Mouse (Mus musculus) urinary bladder, adult 2 months (tissue): ENCODE data around the gene Rft1. TPM values are rescaled to one million over a fixed set of nuclear protein-coding genes. Genes with fewer than 3 reads are reported as not detected.

Source experiments
- DNase-seq: peaks from one replicate; pipeline ENCODE4 v3.0.0; 2022; ENCODE audit warnings: low spot score
- polyA plus RNA-seq: library from polyadenylated mRNA; depleted of rRNA; stranded (reverse); fragments of >200 nt; gene quantifications from 2 replicates; pipeline ENCODE4 v1.2.3, GENCODE M21; 2012; rRNA removed

Gene Rft1
- 17.2 and 17.6 TPM in 2 replicates for polyA plus RNA-seq

DNA sequence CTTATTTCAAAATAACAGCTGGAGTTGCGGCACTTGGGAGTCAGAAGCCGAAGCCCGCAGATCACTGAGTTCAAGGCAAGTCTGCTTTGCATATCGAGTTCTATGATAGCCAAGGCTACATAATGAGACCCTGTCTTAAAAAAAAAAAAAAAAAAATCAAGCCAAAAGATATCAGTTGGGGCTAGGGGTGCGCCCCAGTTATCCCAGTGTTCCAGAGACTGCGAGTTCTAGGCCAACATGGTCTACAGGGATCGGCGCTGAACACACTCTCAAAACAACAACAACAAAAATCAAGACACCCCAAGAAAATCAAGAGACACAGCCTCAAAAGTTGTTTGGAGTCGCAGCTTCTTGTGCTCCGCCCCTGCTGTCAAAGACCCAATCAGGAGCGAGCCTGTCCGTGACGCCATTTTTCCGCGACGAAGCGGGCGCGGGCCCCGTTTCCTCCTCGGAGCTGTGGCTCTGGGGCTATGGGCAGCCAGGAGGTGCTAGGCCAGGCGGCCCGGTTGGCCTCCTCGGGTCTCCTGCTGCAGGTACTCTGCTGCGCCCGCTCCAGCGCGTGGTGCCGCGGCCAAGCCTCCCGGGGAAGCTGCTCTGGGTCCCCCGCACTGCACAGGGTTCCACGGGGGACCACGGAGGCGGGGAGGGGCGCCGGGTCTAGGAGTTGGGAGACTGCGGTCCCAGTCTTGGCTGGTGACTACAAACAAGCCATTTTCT is at the start of gene Rft1:
Gene Rft1 (plus strand): TSS at position 418 of the 717 bp plus-strand sequence.
- peak; percentile 100 for DNase-seq

- DNase-seq: no peak
Observed at GRCm38 (mm10) chr14:30606817-30607216, 47.3 kb upstream of the Rft1 start.

GRCm38 (mm10) chr14:30607696-30608095 is 46.5 kb upstream of the Rft1 start:
- DNase-seq: no peak

DNA sequence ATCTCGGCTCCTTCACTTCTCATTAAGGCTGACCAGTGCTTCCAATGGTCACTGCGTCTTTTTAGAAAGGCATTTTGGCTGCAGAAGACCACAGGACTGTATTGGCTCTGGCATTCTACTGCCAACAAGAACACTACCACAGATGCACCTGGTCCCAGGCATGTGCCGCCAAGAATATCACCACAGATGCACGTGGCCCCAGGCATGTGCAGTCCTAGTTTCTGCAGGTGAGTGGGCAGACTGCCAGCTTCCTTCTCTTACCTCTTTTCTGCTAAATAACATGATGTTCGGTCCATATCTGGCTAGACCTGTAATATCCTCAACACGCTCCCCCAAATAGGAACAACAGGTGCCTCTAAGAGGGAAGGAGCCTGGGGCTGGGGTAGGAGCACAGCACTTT is 46.0 kb upstream of the Rft1 start:
- no peak for DNase-seq

DNA sequence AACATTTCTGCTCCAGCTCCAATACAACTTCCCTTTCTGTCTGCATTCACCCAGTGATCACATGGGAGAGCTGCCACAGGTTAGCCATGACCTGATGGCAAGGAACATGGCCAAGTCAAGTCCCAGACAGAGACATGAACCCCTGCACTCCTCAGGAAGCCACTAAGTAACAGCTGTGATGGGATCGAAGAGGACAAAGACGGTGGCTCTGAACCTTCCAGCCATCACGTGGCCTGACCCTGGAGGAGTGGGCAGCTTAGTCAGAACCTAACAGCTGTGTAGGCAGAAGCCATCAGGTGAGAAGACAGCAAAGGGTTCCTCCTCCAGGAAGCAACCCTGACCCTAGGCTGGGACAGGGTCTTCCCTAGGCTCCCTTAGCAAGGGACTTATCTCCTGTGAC is 44.7 kb upstream of the Rft1 start:
- DNase-seq: no peak

DNA sequence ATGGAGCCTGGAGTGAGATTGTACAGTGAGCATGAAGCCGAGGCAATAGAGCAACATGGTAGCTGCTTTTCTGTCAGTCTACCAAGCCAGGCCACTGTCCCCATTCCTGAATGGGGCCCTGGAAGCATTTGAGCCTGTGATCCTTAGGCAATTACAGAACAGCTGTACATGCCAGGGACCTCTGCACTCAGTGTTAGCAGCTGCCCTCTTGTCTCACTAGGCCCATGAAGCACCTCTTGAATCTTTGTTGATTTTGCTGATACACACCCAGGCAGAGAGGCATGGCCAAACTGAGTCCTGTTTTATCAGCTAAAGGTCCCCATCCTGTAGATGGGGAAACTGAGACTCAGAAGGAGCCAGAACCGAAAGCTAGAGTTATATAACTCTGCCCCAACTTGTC is 43.9 kb upstream of the Rft1 start:
- DNase-seq: no peak

DNA sequence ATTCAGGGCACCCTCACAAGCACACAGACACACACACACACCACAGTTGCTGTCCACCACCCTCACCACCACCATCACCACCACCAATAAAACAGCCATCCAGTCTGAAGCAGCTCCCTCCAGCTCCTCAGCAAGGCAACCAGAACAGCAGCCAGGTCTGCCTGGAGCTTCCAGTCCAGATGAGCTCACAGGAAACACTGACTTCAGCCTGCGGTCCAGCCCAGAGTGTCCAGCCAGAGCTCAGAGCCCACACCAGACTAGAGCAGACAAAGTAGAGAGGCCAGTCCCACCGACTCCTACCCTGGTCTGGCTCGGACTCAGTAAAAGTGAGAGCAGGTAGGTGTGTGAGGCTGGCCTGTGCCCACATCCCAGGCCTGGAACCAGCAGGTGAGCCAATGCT is 43.2 kb upstream of the Rft1 start:
- no peak for DNase-seq

DNA sequence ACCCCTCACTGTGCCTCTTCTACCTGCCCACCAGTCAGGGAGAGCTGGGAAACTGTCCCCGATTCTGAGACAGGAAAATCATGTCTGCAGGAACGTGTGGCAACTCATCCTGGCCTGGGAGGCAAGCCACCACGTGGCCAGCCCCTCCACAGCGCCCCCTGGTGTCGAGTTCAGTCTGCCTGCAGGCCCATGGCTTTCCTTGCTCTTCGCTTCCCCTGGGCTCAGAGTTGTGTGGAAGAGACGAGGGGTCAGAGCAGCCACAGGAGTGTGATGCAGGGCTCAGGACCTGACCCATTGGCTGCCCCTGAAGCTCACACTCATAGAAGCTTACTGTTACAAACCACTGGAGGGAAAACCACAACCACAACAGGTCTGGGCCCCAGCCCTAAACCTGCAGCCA is 41.6 kb upstream of the Rft1 start:
- DNase-seq: peak; percentile 84

DNA sequence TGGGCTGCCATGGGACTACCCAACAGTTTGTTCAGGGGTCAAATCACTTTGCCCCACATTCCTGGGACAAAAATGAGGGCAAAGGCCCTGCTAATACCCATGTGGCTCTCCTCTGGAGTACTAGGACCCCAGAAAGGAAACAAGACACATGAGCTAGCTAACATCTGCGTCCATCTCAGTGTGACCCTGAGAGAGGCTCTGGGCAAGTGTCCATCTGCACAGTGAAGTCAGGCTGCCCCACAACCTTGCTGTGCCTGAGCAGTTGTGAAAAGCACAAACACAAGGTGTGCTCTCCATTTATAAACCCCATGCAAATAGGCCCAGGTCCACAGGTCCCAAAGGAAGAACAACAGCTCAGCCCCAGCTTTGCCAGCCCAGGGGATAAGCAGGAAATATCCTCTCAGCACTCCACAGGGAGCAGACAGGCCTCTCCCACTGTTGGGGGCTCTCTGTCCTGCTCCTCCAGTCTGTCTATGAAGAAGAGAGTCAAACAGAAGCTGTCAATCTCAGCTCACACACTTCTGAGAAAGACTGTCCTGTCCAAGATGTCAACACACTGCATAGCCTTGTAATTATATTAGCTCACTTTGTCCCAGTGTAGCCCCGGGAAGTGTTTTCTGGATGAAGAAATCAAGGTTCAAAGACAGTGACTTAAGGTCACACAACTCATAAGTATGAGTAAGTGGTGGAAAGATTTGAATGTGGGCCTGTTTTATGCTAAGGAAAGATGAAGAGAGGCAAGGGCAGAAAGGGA is 41.0 kb upstream of the Rft1 start:
- no peak for DNase-seq

DNA sequence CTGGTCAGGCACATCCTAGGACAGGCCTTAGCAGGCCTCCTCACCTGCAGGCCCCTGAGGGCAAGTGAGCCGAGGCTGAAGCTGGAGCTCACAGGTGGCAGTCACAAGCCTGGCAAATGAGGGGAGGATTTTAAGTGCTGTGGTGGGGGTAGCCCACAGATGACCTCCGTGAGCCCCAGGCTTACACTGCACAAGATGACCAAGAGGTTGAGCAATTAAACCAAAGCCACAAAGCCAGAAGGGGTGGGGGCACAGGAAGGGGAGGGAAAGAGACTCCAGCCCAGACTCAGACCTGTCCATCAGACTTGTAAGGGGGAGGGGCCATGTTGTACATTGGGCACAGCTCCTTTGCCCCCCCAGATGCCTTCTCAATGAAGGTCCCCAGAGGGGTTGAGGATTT is 37.4 kb upstream of the Rft1 start:
- DNase-seq: no peak

DNA sequence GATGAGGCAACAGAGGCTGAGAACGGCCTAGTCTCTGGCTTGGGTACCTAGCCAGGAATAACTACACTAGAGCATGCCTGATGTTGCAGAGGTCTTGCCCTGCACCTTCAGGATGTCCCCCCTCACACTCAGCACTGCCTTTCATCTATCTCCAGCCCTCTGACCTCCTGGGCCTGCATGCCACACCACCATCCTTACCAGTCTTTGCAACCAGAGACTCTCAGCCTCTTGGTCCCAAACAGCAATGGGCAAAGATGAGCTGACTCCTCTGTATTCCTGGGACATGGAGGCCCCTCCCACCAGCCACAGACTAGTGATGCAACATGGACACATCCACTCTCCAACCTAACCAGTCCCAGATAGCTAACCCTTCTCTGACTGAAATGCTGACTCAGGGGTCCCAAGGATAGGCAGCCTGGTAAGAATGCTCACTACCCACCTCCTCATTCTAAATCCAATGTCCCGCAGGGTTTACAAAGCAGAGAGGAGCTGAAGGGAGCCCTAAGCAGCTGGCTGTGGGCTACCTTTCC is 35.3 kb upstream of the Rft1 start:
- DNase-seq: no peak

DNA sequence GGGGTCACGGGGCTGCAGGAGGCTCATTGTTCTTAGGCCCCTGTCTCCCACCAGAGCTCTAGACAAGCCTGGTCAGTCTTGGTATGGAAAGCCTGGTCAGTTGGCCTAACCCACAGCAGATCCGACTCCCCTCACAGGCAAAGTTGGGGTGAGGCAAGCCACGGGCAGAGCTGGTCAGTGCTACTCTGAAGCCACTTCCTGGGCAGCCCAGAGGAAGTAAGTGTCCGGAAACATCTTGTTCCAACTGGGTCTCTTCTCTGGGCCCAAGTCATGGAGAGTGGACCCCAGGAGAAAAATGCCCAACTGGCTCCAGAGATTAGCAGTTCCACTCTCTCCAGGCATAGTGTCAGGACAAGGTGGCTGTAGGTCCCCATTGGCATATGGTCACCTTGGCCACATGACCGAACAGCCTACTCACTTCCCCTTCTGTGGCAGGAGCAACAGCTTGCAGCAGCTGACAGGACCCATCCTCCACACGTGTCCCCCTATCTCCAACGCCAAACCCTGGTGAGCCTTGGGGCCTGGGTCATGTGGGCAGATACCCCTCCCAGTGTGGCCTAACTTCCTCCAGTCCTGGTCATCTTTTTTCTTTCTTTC is 34.1 kb upstream of the Rft1 start:
- no peak for DNase-seq

GRCm38 (mm10) chr14:30622130-30622529 is 32.0 kb upstream of the Rft1 start:
- no peak for DNase-seq

GRCm38 (mm10) chr14:30622556-30622955 is 31.6 kb upstream of the Rft1 start:
- no peak for DNase-seq

DNA sequence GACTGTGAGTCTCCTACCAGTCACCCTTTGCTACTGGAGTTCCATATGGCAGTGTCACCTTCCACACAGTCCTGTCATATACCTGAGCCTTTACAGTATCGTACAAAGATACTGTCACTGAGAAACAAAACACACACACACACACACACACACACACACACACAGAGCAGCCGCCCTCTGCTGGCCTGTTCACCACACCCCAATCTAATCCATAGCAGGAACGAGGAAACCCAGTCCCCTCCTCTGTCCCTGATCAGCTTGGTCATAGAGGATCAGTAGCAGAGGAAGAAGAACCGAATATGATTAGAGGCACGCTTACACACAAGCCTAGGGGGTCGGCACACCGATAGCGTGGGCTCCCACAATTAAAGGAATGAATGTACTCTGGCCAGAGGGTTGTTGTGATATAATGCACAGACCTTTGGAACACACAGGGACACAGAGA is 29.9 kb upstream of the Rft1 start:
- no peak for DNase-seq

- peak; percentile 48 for DNase-seq
Observed at GRCm38 (mm10) chr14:30625131-30625807, 28.9 kb upstream of the Rft1 start.

DNA sequence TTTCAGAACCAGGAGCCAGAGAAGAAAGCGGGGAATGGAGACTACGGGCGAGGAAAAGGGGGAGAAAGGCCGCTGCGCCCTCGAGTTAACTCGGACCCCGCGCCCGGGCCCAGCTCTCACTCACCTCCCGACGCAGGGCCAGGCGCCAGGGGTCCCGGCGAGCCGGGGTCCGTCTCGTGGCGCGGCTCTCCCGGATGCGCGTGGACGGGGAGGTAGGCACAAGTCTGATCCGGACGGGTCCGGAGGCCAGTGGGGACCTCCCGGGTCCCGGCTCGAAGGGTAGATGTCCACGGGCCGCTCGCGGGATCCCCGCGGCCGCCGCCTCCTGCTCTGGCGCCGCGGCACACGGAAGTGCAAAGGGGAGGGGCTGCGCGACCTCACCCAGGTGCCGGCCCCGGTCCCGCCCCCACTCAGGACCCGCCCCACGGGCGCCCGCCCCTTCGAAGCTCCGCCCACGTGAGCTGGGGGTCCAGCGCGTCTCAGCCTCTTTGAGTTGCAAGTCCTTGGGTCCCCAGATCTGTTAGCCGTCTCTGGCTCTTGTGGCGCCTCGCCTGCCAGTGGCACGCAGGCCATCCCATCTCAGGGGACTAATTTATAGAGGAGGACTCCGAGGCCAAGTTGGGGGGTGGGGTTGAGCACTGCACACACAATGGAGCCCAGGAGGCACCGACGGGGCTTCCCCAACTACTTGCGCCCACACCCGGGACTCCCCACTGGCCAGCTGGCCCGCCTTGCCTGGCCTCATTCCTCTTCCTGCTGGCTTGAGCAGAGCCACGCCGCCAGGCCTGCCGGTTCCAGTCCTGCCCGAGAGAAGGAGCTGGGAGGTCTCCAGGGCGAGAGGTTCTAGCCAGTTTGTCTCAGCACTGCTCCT is 28.1 kb upstream of the Rft1 start, which contains the start of gene Prkcd:
Gene Prkcd (minus strand): TSS at position 355 of the 871 bp plus-strand sequence.
- peak; percentile 78 for DNase-seq

DNA sequence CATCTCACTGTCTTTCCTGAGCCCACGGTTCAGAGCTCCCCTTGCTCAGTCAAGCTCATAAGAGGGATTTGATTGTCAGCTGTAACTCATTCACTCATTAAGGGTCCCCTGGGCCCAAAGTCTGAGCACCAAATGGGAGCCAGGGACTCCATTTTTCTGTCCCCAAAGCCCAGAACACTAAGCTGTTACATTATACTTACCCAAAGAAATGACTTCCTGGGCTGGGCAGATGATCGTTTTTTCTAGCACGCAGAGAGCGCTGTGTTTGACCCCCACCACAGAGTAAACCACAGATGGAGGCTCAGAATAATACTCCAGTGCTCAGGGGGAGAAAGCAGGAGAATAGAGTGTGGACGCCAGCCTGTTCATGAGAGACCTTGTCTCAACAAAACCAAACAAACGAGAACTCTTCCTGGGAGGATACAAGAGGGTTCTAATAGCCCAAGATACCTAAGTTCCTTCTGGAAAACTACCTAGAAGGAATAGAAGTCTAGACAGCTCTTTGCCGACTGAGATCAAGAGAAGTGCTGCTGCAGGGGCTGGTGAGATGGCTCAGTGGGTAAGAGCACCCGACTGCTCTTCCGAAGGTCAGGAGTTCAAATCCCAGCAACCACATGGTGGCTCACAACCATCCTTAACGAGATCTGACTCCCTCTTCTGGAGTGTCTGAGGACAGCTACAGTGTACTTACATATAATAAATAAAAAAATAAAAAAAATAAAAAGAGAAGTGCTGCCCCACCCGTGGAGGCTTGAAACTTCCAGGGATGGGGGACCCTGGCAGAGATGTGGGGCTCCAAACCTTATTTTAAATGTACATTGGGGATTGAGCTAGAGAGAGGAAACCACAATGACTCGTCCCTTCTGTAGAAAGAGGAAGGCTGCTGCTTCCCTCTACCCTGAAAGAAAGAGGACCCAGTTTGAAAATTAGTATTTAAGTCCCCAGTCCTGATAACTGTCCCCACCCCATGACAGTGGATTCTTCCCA is 27.1 kb upstream of the Rft1 start:
- DNase-seq: no peak

- DNase-seq: no peak
Observed at GRCm38 (mm10) chr14:30628235-30628634, 25.9 kb upstream of the Rft1 start.

DNA sequence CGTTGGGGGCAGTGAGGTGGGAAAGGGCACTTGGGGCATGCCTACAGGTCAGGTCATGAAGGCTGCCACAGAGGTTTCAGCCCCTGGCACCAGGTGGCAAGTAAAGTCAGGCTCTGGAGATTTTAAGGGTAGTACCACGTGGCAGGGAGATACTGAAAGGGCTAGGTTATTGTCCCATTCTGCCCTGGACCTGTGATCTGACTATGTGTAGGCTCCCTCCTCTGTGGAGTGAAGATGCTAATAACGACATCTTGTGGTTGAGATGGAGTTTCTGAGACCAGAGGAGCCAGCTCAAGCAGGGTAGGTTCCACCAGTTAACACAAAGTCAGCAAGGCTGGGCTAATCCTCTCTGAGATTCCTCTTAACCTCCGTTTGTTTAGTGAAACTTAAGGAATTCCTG is 24.3 kb upstream of the Rft1 start:
- DNase-seq: no peak
